Mouse (Mus musculus): ENCODE results near the gene Grin2b.

DNA sequence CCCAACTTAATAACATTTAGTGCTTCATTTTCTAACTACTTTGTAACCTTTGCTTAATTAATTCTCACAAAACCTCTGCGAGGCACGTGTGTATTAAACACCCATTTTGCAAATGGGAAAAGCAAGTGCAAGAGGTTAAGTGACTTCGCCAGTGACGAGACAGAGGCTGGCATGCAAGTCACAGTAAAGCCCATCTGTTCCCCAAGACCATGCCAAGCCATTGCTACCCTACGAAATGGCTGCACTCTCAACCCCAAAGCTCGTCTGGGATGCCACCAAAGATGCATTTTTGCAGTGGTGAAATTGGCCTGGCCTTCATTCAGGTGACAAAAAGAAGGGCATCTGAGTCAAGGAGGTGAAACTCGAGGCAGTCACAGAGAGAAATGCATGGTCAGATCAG lies 103.2 kb downstream of the Grin2b start:
- TF ChIP-seq CTCF (IDR thresholded peaks at IDR 0.05; ENCODE audit: borderline replicate concordance, insufficient read depth, low read length) (no peak), POLR2A (IDR thresholded peaks at IDR 0.05; ENCODE audit: low read depth, low read length) (no peak)
